Mouse (Mus musculus) MN1 (cell line): ENCODE results near the gene Npas1.

Experiments
- DNase-seq: peaks from one replicate; pipeline ENCODE4 v3.0.0-alpha.2; 2016; ENCODE audit warnings: low spot score

The Npas1 gene

DNA sequence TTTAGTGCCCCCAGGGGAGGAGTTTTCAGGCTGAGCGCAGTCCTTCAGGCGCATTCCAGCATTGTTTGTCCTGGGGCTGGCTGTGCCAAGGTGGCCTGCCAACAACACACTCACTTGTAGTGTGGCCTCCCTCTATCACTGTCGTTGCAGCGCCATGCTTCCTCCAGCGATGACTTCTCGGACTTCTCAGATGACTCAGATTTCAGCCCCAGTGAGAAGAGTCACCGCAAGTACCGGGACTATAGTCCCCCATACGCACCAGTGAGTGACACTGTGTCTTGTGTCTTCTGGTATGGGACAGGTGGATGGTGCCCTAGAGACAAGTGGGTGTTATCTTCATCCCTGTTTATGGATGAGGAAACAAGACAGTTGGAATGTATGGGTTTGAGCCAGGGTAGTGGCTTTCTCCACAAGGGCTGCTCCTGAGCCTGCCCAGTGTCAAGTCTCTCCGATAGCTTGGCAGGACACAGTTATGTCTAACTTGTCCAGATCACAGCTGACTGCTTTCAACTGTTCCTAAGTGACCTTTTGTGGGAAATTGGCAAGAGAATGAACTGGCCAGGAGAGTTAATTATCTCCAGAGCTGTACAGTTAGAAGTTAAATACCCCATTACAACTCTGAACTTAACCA is 60.3 kb downstream of the Npas1 start:
- DNase-seq = no peak

GRCm38 (mm10) chr7:16415426-16415825 is 62.1 kb downstream of the Npas1 start:
- DNase-seq = no peak

DNA sequence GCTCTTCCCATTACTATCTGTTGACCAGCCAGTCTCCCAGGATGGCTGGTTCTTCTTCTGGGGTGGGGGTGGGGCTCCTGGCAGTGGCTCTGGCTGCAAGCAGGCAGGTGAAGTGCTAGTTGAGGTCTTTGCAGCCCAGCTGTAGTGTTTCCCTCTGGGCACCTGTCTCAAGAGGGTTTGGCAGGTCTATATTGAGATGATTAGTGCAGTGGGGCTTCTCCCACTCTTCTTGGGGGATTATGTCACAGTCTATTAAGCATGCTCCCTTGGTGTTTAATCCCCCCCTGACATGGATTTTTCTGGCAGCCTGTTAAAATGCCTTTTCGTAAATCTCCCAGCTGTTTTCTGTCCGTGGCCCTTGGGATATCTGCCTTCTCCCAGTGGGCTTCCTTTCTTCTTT is 64.6 kb downstream of the Npas1 start:
- DNase-seq = no peak

DNA sequence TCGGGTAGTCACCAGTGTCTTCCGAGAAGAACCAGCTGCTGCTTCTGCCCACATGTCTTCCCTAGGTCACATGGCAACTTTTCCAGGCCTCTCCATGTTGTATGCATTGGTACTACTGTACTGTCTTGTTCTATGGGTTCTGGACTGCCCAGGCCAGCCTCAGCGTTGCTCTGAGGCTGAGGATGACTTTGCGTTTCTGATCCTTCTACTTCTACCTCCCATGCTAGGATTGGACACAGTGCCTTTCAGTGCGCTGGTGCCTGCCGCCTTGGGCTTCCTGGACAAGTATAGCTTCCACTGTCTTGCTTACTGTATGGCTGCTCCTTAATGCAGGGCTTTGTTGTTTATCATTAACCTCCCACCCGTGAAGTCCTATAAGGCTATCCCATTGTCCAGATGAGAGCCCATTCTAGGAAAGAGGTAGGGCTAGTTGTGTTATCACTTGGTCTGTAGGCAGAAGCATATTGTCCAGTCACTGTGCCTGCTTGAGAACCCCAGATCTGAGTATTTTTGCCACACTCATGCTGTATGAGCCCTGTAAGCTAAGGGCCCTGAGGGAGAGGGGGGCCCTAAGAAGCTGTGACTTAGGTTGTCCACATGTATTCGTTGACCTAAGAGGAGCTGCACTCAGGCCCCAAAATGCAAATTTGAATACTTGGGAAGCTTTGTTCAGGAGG is 65.2 kb downstream of the Npas1 start:
- DNase-seq = no peak

GRCm38 (mm10) chr7:16411100-16411499 is 66.4 kb downstream of the Npas1 start:
- DNase-seq = no peak

GRCm38 (mm10) chr7:16406978-16407377 is 70.5 kb downstream of the Npas1 start:
- no peak for DNase-seq
